Mouse (Mus musculus) limb, embryonic 14.5 days (tissue): ENCODE measurements around the gene Ephb6. TPM values are rescaled to one million over a fixed set of nuclear protein-coding genes. Genes with fewer than 3 reads are reported as not detected.

Experiments
- ATAC-seq: fragments of 200-750 bp; cut with Nextera tagmentation; 2 replicates; pipeline ENCODE4 v1.8.0; 2017; ENCODE audit warnings: low read depth, moderate number of reproducible peaks, moderate TSS enrichment; ENCODE audit not compliant: low FRiP score
- DNase-seq: peaks from one replicate; pipeline ENCODE4 v3.0.0-alpha.2; 2015; ENCODE audit warnings: low spot score
- H3K27ac ChIP-seq: fragments of 300-500 bp; sonication (generic); replicated peaks from 2 replicates; pipeline ENCODE4 v1.5.1; 2014; ENCODE audit warnings: low read depth, mild to moderate bottlenecking, low read length, moderate library complexity, mixed read lengths
- H3K27me3 ChIP-seq: fragments of 300-500 bp; sonication (generic); 2 replicates; pipeline ENCODE4 v1.6.1; 2014; ENCODE audit warnings: low read length, mixed read lengths; ENCODE audit not compliant: control insufficient read depth, insufficient read depth
- H3K36me3 ChIP-seq: fragments of 300-500 bp; sonication (generic); 2 replicates; pipeline ENCODE4 v1.6.1; 2014; ENCODE audit warnings: mild to moderate bottlenecking, low read length, moderate library complexity, mixed read lengths; ENCODE audit not compliant: control insufficient read depth, insufficient read depth
- H3K4me1 ChIP-seq: fragments of 300-500 bp; sonication (generic); 2 replicates; pipeline ENCODE4 v1.6.1; 2014; ENCODE audit warnings: antibody characterized with exemption, low read length, mixed read lengths; ENCODE audit not compliant: control insufficient read depth, insufficient read depth
- H3K4me2 ChIP-seq: fragments of 300-500 bp; sonication (generic); replicated peaks from 2 replicates; pipeline ENCODE4 v1.6.1; 2014; ENCODE audit warnings: low read depth, mild to moderate bottlenecking, low read length, moderate library complexity; ENCODE audit not compliant: severe bottlenecking
- H3K4me3 ChIP-seq: fragments of 300-500 bp; sonication (generic); replicated peaks from 2 replicates; pipeline ENCODE4 v1.5.1; 2014; ENCODE audit warnings: low read length
- H3K9ac ChIP-seq: fragments of 300-500 bp; sonication (generic); 2 replicates; pipeline ENCODE4 v1.6.1; 2014; ENCODE audit warnings: mild to moderate bottlenecking, low read depth, low read length, moderate library complexity; ENCODE audit not compliant: severe bottlenecking
- H3K9me3 ChIP-seq: fragments of 300-500 bp; sonication (generic); 2 replicates; pipeline ENCODE4 v1.6.1; 2016; ENCODE audit warnings: low read length; ENCODE audit not compliant: control insufficient read depth
- POLR2A ChIP-seq: fragments of 200-500 bp; IDR thresholded peaks from 2 replicates; pipeline ENCODE4 v1.8.0; 2012; ENCODE audit warnings: inconsistent platforms, mild to moderate bottlenecking, moderate library complexity, borderline replicate concordance; ENCODE audit not compliant: insufficient read depth, insufficient read length; ENCODE audit errors: extremely low read depth
- WGBS: fragments of 180-500 bp; shearing (Covaris S2); extraction: QIAGEN DNeasy Blood & Tissue Kit; methylation state at CpG from one replicate; pipeline ENCODE4 v1.1.7; 2014; 5-methylcytosine and 5-hydroxymethylcytosine counted together
- polyA plus RNA-seq, 2 experiments: library from polyadenylated mRNA; depleted of rRNA in 1 of 2; stranded (reverse) in 1 of 2; unstranded in 1 of 2; fragments of >200 nt; fragmentation: Nextera tagmentation in 1 of 2; extraction: Ambion mirVana in 1 of 2; gene quantifications; 2 replicates each; pipeline versions ENCODE4 v1.2.1 to v1.2.3; 2012 to 2014

Ephb6 gene
- polyA plus RNA-seq, 2 experiments = 16.6 to 16.7 TPM

DNA sequence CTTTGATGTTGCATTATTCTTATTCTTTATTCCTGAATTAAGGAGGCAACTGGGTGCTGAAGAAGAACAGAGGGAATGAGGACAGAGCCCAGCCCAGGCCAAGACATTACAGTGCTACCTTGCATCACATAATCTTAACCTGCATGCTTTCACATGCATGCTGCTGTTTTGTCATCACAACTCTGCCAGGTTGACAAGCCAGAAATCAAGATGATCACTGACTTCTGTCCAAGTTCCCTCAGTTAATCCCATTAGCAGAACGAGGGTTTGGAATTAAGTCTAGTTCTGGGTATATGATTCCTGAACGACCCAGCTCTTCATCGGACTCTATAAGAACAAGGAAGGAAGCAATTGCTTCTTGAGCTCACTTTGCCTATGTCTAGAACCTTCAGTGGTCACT is 40.9 kb downstream of the Ephb6 start:
- DNase-seq (no peak), ATAC-seq (no peak)
- 87% methylated on average over 3 of the region's 3 CpGs for WGBS
- no peak for TF ChIP-seq POLR2A
- Histone ChIP-seq H3K4me3 (no peak overlapping the region), H3K27me3 (no peaks in the 10 kb centered on the region), H3K4me2 (no peak overlapping the region), H3K9me3 (no peaks in the 10 kb centered on the region), H3K9ac (no peak overlapping the region), H3K36me3 (no peaks in the 10 kb centered on the region), H3K27ac (no peak overlapping the region), H3K4me1 (no peaks in the 10 kb centered on the region)

- Histone ChIP-seq H3K4me1 (no peaks in the 10 kb centered on the region), H3K4me3 (no peak overlapping the region), H3K4me2 (no peak overlapping the region), H3K36me3 (no peaks in the 10 kb centered on the region), H3K9ac (no peak overlapping the region), H3K27me3 (no peaks in the 10 kb centered on the region), H3K9me3 (no peaks in the 10 kb centered on the region), H3K27ac (no peak overlapping the region)
- ATAC-seq = no peak
- TF ChIP-seq POLR2A = no peak
- no peak for DNase-seq
Observed at GRCm38 (mm10) chr6:41646672-41647071, 41.4 kb downstream of the Ephb6 start.

- TF ChIP-seq POLR2A = no peak
- no peak overlapping the region for H3K4me3 ChIP-seq
- no peak overlapping the region for H3K4me2 ChIP-seq
- 97% methylated on average over 5 of the region's 5 CpGs for WGBS
- ATAC-seq (no peak), DNase-seq (no peak)
- H3K9me3 ChIP-seq = no peaks in the 10 kb centered on the region
- H3K9ac ChIP-seq = no peak overlapping the region
- H3K36me3 ChIP-seq = no peaks in the 10 kb centered on the region
- H3K27me3 ChIP-seq = no peaks in the 10 kb centered on the region
- no peaks in the 10 kb centered on the region for H3K4me1 ChIP-seq
- no peak overlapping the region for H3K27ac ChIP-seq
Observed at GRCm38 (mm10) chr6:41653173-41653572, 47.9 kb downstream of the Ephb6 start.

- no peaks in the 10 kb centered on the region for H3K36me3 ChIP-seq
- 89% methylated on average over 8 of the region's 8 CpGs for WGBS
- DNase-seq = no peak
- TF ChIP-seq POLR2A = no peak
- no peaks in the 10 kb centered on the region for H3K4me1 ChIP-seq
- no peak for ATAC-seq
- no peak overlapping the region for H3K9ac ChIP-seq
- no peak overlapping the region for H3K27ac ChIP-seq
- no peak overlapping the region for H3K4me3 ChIP-seq
- no peaks in the 10 kb centered on the region for H3K27me3 ChIP-seq
- no peak overlapping the region for H3K4me2 ChIP-seq
- no peaks in the 10 kb centered on the region for H3K9me3 ChIP-seq
Observed at GRCm38 (mm10) chr6:41654648-41655047, 49.4 kb downstream of the Ephb6 start.

- H3K9ac ChIP-seq = no peak overlapping the region
- H3K27me3 ChIP-seq = no peaks in the 10 kb centered on the region
- H3K36me3 ChIP-seq = no peaks in the 10 kb centered on the region
- DNase-seq (no peak), ATAC-seq (no peak)
- no peaks in the 10 kb centered on the region for H3K9me3 ChIP-seq
- no peaks in the 10 kb centered on the region for H3K4me1 ChIP-seq
- no peak overlapping the region for H3K27ac ChIP-seq
- WGBS = 88% methylated on average over 1 of the region's 1 CpGs
- no peak overlapping the region for H3K4me2 ChIP-seq
- H3K4me3 ChIP-seq = no peak overlapping the region
- TF ChIP-seq POLR2A = no peak
Observed at GRCm38 (mm10) chr6:41658487-41658886, 53.2 kb downstream of the Ephb6 start.

- ATAC-seq = no peak
- DNase-seq = no peak
- Histone ChIP-seq H3K27me3 (no peaks in the 10 kb centered on the region), H3K9ac (no peak overlapping the region), H3K27ac (no peak overlapping the region), H3K4me2 (no peak overlapping the region), H3K4me1 (no peaks in the 10 kb centered on the region), H3K9me3 (no peaks in the 10 kb centered on the region), H3K4me3 (no peak overlapping the region), H3K36me3 (no peaks in the 10 kb centered on the region)
- TF ChIP-seq POLR2A = no peak
- 36% methylated on average over 2 of the region's 2 CpGs for WGBS
Observed at GRCm38 (mm10) chr6:41662320-41662719, 57.0 kb downstream of the Ephb6 start.

Other genes with a start within 250 kb of the Ephb6 start
- gene Prss3, start 227.8 kb upstream of the Ephb6 start, polyA plus RNA-seq (2012; rRNA removed) = not detected in 2 replicates
- not detected in 2 replicates for gene Prss3, start 227.8 kb upstream of the Ephb6 start, polyA plus RNA-seq (2014; fragmentation: Nextera tagmentation; extraction: Ambion mirVana)
- not detected in 2 replicates for gene Gm5771, start 213.1 kb upstream of the Ephb6 start, polyA plus RNA-seq (2012; rRNA removed)
- gene Gm5771, start 213.1 kb upstream of the Ephb6 start, polyA plus RNA-seq (2014; fragmentation: Nextera tagmentation; extraction: Ambion mirVana) = not detected in 2 replicates
- not detected in 2 replicates for gene Gm10334, start 159.3 kb upstream of the Ephb6 start, polyA plus RNA-seq (2012; rRNA removed)
- gene Gm10334, start 159.3 kb upstream of the Ephb6 start, polyA plus RNA-seq (2014; fragmentation: Nextera tagmentation; extraction: Ambion mirVana) = not detected in 2 replicates
- not detected in 2 replicates for gene Prss1, start 146.6 kb upstream of the Ephb6 start, polyA plus RNA-seq (2012; rRNA removed)
- not detected in 2 replicates for gene Prss1, start 146.6 kb upstream of the Ephb6 start, polyA plus RNA-seq (2014; fragmentation: Nextera tagmentation; extraction: Ambion mirVana)
- gene Prss2, start 83.7 kb upstream of the Ephb6 start, polyA plus RNA-seq (2012; rRNA removed) = 0.08 and 0.18 TPM in 2 replicates
- gene Prss2, start 83.7 kb upstream of the Ephb6 start, polyA plus RNA-seq (2014; fragmentation: Nextera tagmentation; extraction: Ambion mirVana) = not detected in 2 replicates
- gene Trpv6, start 30.9 kb downstream of the Ephb6 start, polyA plus RNA-seq (2012; rRNA removed) = 0.69 and 0.74 TPM in 2 replicates
- 0.84 and 1.2 TPM in 2 replicates for gene Trpv6, start 30.9 kb downstream of the Ephb6 start, polyA plus RNA-seq (2014; fragmentation: Nextera tagmentation; extraction: Ambion mirVana)
- gene Trpv5, start 75.3 kb downstream of the Ephb6 start, polyA plus RNA-seq (2012; rRNA removed) = not detected in 2 replicates
- gene Trpv5, start 75.3 kb downstream of the Ephb6 start, polyA plus RNA-seq (2014; fragmentation: Nextera tagmentation; extraction: Ambion mirVana) = not detected in 2 replicates
- gene Llcfc1, start 78.9 kb downstream of the Ephb6 start, polyA plus RNA-seq (2012; rRNA removed) = not detected in 2 replicates
- gene Llcfc1, start 78.9 kb downstream of the Ephb6 start, polyA plus RNA-seq (2014; fragmentation: Nextera tagmentation; extraction: Ambion mirVana) = not detected in 2 replicates
- 1.6 and 2.5 TPM in 2 replicates for gene Kel, start 98.9 kb downstream of the Ephb6 start, polyA plus RNA-seq (2012; rRNA removed)
- 0.43 and 0.56 TPM in 2 replicates for gene Kel, start 98.9 kb downstream of the Ephb6 start, polyA plus RNA-seq (2014; fragmentation: Nextera tagmentation; extraction: Ambion mirVana)
- gene Olfr459, start 169.7 kb downstream of the Ephb6 start, polyA plus RNA-seq (2012; rRNA removed) = not detected in 2 replicates
- not detected in 2 replicates for gene Olfr459, start 169.7 kb downstream of the Ephb6 start, polyA plus RNA-seq (2014; fragmentation: Nextera tagmentation; extraction: Ambion mirVana)
- not detected in 2 replicates for gene Pip, start 242.1 kb downstream of the Ephb6 start, polyA plus RNA-seq (2012; rRNA removed)
- gene Pip, start 242.1 kb downstream of the Ephb6 start, polyA plus RNA-seq (2014; fragmentation: Nextera tagmentation; extraction: Ambion mirVana) = not detected in 2 replicates
- gene Sval2, start 247.5 kb downstream of the Ephb6 start, polyA plus RNA-seq (2012; rRNA removed) = not detected in 2 replicates
- gene Sval2, start 247.5 kb downstream of the Ephb6 start, polyA plus RNA-seq (2014; fragmentation: Nextera tagmentation; extraction: Ambion mirVana) = not detected in 2 replicates